Comparison of ENCODE assay signal across 18 mouse cellular contexts in genomic region chr1:121092870-121093269, GRCm38 (mm10).
DNase-seq lines count a peak whose midpoint lies in the region; ATAC-seq and TF ChIP-seq lines count a peak whose summit lies in the region.
"Had no signal": no experiment of that assay in that cellular context is flagged by ENCODE, and none has a peak within 500 bp of the region (broad histone marks: within the 10 kb centered on the region; RNA-seq: fewer than 3 reads in every experiment).

No protein-coding gene starts in this region.

- no peak overlapping the region for H3K4me2 ChIP-seq in liver, postnatal 0 days (ENCODE audit: low read depth, low read length)
- no peak overlapping the region for H3K4me2 ChIP-seq in embryonic facial prominence, embryonic 15.5 days (replicated peaks)
- no peak overlapping the region for H3K4me2 ChIP-seq in liver, embryonic 14.5 days (ENCODE audit: low read depth)
- H3K4me2 ChIP-seq in kidney, embryonic 16.5 days (replicated peaks; ENCODE audit: low read depth, low read length): no peak overlapping the region
- H3K4me2 ChIP-seq: forebrain, embryonic 12.5 days; heart, embryonic 13.5 days; hindbrain, embryonic 15.5 days had no signal

- no peaks in the 10 kb centered on the region for H3K36me3 ChIP-seq in liver, postnatal 0 days (replicated peaks; ENCODE audit: insufficient read depth, low read length)
- H3K36me3 ChIP-seq in embryonic facial prominence, embryonic 15.5 days: no peaks in the 10 kb centered on the region
- no peaks in the 10 kb centered on the region for H3K36me3 ChIP-seq in liver, embryonic 14.5 days (replicated peaks; ENCODE audit: control insufficient read depth, insufficient read depth, low read depth)
- no peaks in the 10 kb centered on the region for H3K36me3 ChIP-seq in kidney, embryonic 16.5 days (ENCODE audit: insufficient read depth, low read length)
- H3K36me3 ChIP-seq: forebrain, embryonic 12.5 days; heart, embryonic 13.5 days; hindbrain, embryonic 15.5 days had no signal

- no peaks in the 10 kb centered on the region for H3K27me3 ChIP-seq in liver, postnatal 0 days (ENCODE audit: insufficient read depth, low read length)
- 0 out of 2 replicates have a peak, but pooled peaks cover 3% of the 10 kb centered on the region for H3K27me3 ChIP-seq in embryonic facial prominence, embryonic 15.5 days
- no peaks in the 10 kb centered on the region; the same call in 1 of the 2 replicates for H3K27me3 ChIP-seq in liver, embryonic 14.5 days (ENCODE audit: control insufficient read depth, insufficient read depth, low read length)
- H3K27me3 ChIP-seq in kidney, embryonic 16.5 days (ENCODE audit: insufficient read depth, low read length): no peaks in the 10 kb centered on the region; the same call in 1 of the 2 replicates
- H3K27me3 ChIP-seq: heart, embryonic 13.5 days; hindbrain, embryonic 15.5 days had no signal

- H3K9ac ChIP-seq in liver, postnatal 0 days (replicated peaks): no peak overlapping the region
- H3K9ac ChIP-seq in embryonic facial prominence, embryonic 15.5 days: no peak overlapping the region
- H3K9ac ChIP-seq in liver, embryonic 14.5 days (replicated peaks): no peak overlapping the region
- no peak overlapping the region for H3K9ac ChIP-seq in kidney, embryonic 16.5 days (replicated peaks; ENCODE audit: low read length)
- H3K9ac ChIP-seq: forebrain, embryonic 12.5 days; heart, embryonic 13.5 days; hindbrain, embryonic 15.5 days had no signal

- DNase-seq in liver: peak; percentile 28
- no peak for DNase-seq in liver, postnatal 0 days
- peak; percentile 16 to 37 (median 29) for DNase-seq in liver, embryonic 14.5 days (ENCODE audit: low read depth in 3 of 3, low spot score in 3 of 3)
- no peak for DNase-seq in testis, postnatal 14 days (ENCODE audit: low spot score)
- no peak for DNase-seq in gastrocnemius, adult 18-20 months (ENCODE audit: low spot score)
- DNase-seq: adrenal gland, adult 2 months; adrenal gland, postnatal 25 days; cerebellum, adult 11-12 months; cerebellum, adult 9-10 months; cerebellum, postnatal 36 days; gastrocnemius, postnatal 14 days; heart, postnatal 36 days had no signal

- no peak for TF ChIP-seq CTCF in liver, postnatal 0 days (IDR thresholded peaks at IDR 0.05; ENCODE audit: low read depth)
- 0 out of 2 replicates have a peak, but pooled peaks have one; percentile 24 for TF ChIP-seq CTCF in liver, embryonic 14.5 days (IDR thresholded peaks at IDR 0.05; ENCODE audit: low read depth)

- H3K4me3 ChIP-seq in liver, postnatal 0 days (ENCODE audit: low read depth, low read length): no peak overlapping the region
- no peak overlapping the region for H3K4me3 ChIP-seq in embryonic facial prominence, embryonic 15.5 days (replicated peaks)
- no peak overlapping the region for H3K4me3 ChIP-seq in liver, embryonic 14.5 days (ENCODE audit: insufficient read depth in 1 of 2, low read depth in 2 of 2, low read length in 2 of 2)
- no peak overlapping the region for H3K4me3 ChIP-seq in kidney, embryonic 16.5 days (ENCODE audit: low read length)
- H3K4me3 ChIP-seq: forebrain, embryonic 12.5 days; heart, embryonic 13.5 days; hindbrain, embryonic 15.5 days had no signal

- H3K9me3 ChIP-seq in liver, postnatal 0 days (ENCODE audit: low read length): no peaks in the 10 kb centered on the region
- H3K9me3 ChIP-seq in embryonic facial prominence, embryonic 15.5 days (replicated peaks): no peaks in the 10 kb centered on the region
- no peaks in the 10 kb centered on the region for H3K9me3 ChIP-seq in liver, embryonic 14.5 days (ENCODE audit: control insufficient read depth, low read length)
- H3K9me3 ChIP-seq in kidney, embryonic 16.5 days (ENCODE audit: low read length): no peaks in the 10 kb centered on the region
- H3K9me3 ChIP-seq: forebrain, embryonic 12.5 days; hindbrain, embryonic 15.5 days had no signal

- no peak for ATAC-seq in liver, postnatal 0 days
- ATAC-seq in embryonic facial prominence, embryonic 15.5 days (ENCODE audit: insufficient number of reproducible peaks, low FRiP score, low TSS enrichment, low read depth): peak; percentile 47; the same call in 1 of the 2 replicates
- ATAC-seq in liver, embryonic 14.5 days (ENCODE audit: insufficient read depth): peak; percentile 78
- ATAC-seq in kidney, embryonic 16.5 days (ENCODE audit: low FRiP score, low TSS enrichment): no peak
- ATAC-seq: forebrain, embryonic 16.5 days had no signal

- H3K27ac ChIP-seq in liver, postnatal 0 days (ENCODE audit: low read depth): no peak overlapping the region
- H3K27ac ChIP-seq in embryonic facial prominence, embryonic 15.5 days (replicated peaks): no peak overlapping the region
- H3K27ac ChIP-seq in liver, embryonic 14.5 days: no peak overlapping the region
- H3K27ac ChIP-seq in kidney, embryonic 16.5 days (ENCODE audit: low read length): no peak overlapping the region
- H3K27ac ChIP-seq: forebrain, embryonic 12.5 days; heart, embryonic 13.5 days; hindbrain, embryonic 15.5 days had no signal

- no peak for TF ChIP-seq EP300 in liver, postnatal 0 days (IDR thresholded peaks at IDR 0.05; ENCODE audit: low read depth)
- no peak for TF ChIP-seq EP300 in liver, embryonic 14.5 days (IDR thresholded peaks at IDR 0.05; ENCODE audit: low read depth)

- WGBS in liver, postnatal 0 days (ENCODE audit: insufficient replicate concordance): 41% methylated on average over 5 of the region's 5 CpGs
- WGBS in embryonic facial prominence, embryonic 15.5 days: 39% methylated on average over 5 of the region's 5 CpGs
- 27% methylated on average over 5 of the region's 5 CpGs for WGBS in liver, embryonic 14.5 days (ENCODE audit: insufficient replicate concordance)
- WGBS in kidney, embryonic 16.5 days: 79% methylated on average over 5 of the region's 5 CpGs

- no peaks in the 10 kb centered on the region for H3K4me1 ChIP-seq in liver, postnatal 0 days (ENCODE audit: insufficient read depth)
- H3K4me1 ChIP-seq in embryonic facial prominence, embryonic 15.5 days: 0 out of 2 replicates have a peak, but pooled peaks cover 8% of the 10 kb centered on the region
- H3K4me1 ChIP-seq in liver, embryonic 14.5 days (replicated peaks; ENCODE audit: control insufficient read depth in 2 of 2, insufficient read depth in 2 of 2, low read length in 1 of 2): peaks cover 0 to 15% of the 10 kb centered on the region in 2 experiments; a peak in 2 of 4 replicates
- H3K4me1 ChIP-seq in kidney, embryonic 16.5 days (ENCODE audit: insufficient read depth, low read length): 0 out of 2 replicates have a peak, but pooled peaks cover 3% of the 10 kb centered on the region

Comparison
In these comparisons a context has a peak if more than half of its experiments do, and no peak if none do; other contexts are left out.
1. DNase-seq: peak in liver (single experiment) and liver, embryonic 14.5 days (3 of 3); none in liver, postnatal 0 days (single experiment), testis, postnatal 14 days (single experiment) and gastrocnemius, adult 18-20 months (single experiment).
2. ATAC-seq: peak in embryonic facial prominence, embryonic 15.5 days (single experiment) and liver, embryonic 14.5 days (single experiment); none in liver, postnatal 0 days (single experiment) and kidney, embryonic 16.5 days (single experiment).